Mouse (Mus musculus): ENCODE measurements around the gene Olfr549. TPM values are rescaled to one million over a fixed set of nuclear protein-coding genes. Genes with fewer than 3 reads are reported as not detected.

Olfr549 gene
- total RNA-seq (2021) = not detected

- DNase-seq = no peak
- intact Hi-C loops (cut with DNase I) = no loop called here
These were observed at the start of gene Olfr549 for GRCm38 (mm10) chr7:102549570-102549969. TSS of gene Olfr549 (plus strand) at chr7:102549870.

- no peak for DNase-seq
- intact Hi-C loops (cut with DNase I) = no loop called here
These were observed 47.7 kb upstream of the Olfr549 start for GRCm38 (mm10) chr7:102501986-102502385.

- intact Hi-C loops (cut with DNase I) = loop anchor here (5.0 kb wide), 2 partner anchors 1365 to 1435 kb away; partner anchors contain the start of gene Olfr633
- peak; percentile 75 to 86 for DNase-seq
These were observed 42.8 kb upstream of the Olfr549 start for GRCm38 (mm10) chr7:102506848-102507247.

DNA sequence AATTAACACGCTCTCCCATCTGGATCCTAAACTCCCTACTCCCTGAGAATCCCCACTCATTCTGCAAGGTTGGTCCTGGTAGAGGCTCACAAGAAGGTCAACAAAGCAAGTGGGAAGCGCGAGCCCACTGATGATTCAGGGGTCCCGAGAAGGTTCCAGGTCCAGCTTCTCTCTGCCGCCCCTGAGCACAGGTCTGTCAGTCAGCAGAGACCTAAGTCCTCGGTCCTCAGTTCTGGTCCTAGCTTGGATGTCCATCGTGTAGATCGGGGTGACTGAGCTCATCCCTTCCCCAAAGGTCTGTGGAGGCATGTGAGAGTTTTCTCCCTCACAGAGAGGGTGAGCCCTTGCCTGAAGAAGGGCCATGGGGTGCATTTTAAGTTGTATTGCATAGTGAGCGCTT lies 41.6 kb upstream of the Olfr549 start:
- intact Hi-C loops (cut with DNase I) = loop anchor here (5.0 kb wide), 2 partner anchors 1364 to 1434 kb away; partner anchors contain the start of gene Olfr633
- no peak for DNase-seq

DNA sequence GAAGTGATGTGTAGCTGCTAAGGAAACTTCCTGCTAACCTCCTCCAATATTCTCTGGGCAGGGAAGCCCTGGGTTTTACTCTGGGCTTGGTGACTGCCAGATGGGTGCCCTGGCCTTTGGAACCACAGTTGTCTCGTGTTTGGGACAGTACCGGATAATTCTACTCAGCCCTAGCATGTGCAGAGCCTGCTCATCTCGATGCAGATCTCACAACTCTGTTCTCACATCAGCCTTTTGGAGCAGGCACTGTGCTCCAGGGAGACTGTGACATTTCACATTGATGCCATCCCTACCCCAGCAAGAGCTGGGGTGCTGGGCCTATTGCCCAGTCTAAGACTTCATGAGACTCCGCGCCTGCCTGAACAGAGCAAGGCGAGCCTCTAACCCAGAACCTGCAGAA lies 41.0 kb upstream of the Olfr549 start:
- intact Hi-C loops (cut with DNase I) = loop anchor here (5.0 kb wide), 2 partner anchors 1364 to 1434 kb away; partner anchors contain the start of gene Olfr633
- no peak for DNase-seq

GRCm38 (mm10) chr7:102509726-102510125 lies 39.9 kb upstream of the Olfr549 start:
- no peak for DNase-seq

GRCm38 (mm10) chr7:102511927-102512326 lies 37.7 kb upstream of the Olfr549 start:
- intact Hi-C loops (cut with DNase I) = loop anchor here (2.0 to 5.0 kb wide), 3 partner anchors 241 to 605 kb away; no protein-coding TSS in a partner anchor
- DNase-seq = no peak

More at GRCm38 (mm10) chr7:102509726-102510125, 39.9 kb upstream of the Olfr549 start:
- intact Hi-C loops (cut with DNase I) = loop anchor here (5.0 kb wide), 3 partner anchors 608 to 1433 kb away; partner anchors contain the start of gene Olfr633

DNA sequence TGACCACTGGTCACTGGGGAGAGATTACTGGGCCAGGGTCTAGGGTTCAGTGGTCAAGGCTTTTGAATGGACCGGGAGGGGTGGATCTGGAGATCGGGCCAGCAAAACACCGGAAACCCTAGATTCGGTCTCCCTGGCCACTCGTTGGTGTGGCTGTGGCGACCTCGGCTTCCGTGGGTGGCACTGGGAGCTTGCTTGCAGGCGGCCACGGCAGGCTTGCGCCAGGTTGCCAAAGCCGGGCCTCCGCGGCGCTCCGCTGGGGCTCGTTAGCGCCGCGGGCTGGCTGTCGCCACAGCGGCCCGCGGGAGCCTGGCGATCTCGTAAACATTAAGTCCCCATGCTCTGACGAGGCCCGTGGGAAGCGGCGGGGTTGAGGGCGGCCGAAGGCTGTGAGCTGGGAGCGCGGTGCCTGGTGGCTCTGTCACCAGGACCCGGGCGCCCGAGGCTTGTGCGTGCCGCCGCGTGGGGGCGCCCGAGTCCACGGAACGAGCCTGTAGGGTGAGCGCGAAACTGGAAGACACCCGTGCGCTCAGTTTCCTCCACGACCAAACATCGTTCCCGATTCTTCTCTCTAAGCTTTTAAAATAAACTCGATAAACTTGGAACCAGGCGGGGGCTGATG lies 36.7 kb upstream of the Olfr549 start:
- intact Hi-C loops (cut with DNase I) = loop anchor here (1.0 to 5.0 kb wide), 4 partner anchors 123 to 604 kb away; no protein-coding TSS in a partner anchor
- DNase-seq = peak; percentile 88 to 94

GRCm38 (mm10) chr7:102514144-102514543 lies 35.5 kb upstream of the Olfr549 start:
- DNase-seq = no peak
- intact Hi-C loops (cut with DNase I) = loop anchor here (5.0 kb wide), 1 partner anchor 603 kb away; no protein-coding TSS in a partner anchor

DNA sequence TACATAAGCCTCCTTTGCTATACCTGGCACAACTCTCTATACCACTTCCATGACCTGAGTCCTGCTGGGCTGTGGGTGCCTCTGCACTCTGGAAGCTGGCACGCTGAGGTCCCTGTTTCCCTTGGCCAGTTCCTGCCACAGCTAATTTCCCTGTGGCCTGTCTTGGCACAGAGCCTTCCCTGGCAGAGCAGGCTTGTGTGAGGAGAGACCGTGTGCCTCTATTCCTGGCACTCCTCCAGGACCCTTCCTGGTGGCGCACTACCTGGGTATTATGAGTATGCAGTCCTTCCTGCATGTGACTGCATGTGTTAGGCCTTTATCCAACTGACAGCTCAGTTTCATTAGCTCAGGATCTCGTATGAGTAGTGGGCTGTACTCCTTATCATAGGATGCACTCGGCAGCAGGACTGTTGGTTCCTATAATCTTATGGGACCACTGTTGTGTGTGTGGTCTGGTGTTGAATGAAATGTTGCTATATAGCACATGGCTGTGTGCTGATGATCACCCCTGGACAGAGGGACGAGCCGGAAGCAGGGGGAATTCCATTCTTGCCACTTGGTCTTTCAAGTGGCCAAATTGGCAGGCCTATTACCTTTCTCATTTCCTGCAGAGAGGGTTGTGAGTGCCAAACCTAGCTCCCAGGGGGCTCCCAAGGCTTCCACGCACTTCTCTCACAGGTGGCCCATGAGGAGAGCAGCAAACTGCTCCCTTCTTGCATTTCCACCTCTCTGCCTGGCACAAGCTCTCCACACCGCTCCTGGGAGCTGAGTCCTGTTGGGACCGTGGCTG lies 33.2 kb upstream of the Olfr549 start:
- intact Hi-C loops (cut with DNase I) = no loop called here
- peak; percentile 7 to 29 for DNase-seq

DNA sequence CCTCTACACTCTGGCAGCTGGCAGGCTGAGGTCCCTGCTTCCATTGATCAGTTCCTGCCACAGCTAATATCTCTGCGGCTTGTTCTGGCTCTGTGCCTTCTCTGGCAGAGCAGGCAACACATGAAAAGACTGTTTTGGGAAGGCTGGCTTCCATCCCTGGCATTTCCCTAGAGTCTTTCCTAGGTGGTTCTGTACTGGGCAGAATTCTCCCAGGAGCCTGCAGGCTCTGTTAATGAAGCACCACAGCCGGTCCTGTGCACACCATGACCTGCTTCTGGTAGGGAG lies 32.7 kb upstream of the Olfr549 start:
- intact Hi-C loops (cut with DNase I) = no loop called here
- DNase-seq = no peak

DNA sequence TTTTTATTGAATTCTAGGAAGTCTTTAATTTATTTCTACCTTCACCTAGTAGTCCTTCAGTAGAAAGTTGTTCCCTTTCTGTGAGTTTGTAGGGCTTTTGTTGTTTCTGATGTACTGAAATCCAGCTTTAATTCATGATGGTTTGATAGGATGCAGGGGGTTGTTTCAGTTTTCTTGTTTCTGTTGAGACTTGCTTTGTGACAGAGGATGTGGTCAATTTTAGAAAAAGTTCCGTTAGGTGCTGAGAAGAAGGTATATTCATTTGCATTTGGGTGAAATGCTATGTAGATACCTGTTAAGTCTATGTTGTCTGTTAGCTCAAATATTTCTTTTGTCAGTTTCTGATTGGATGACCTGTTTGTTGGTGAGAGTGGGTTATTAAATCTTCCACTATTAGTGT lies 20.6 kb upstream of the Olfr549 start:
- DNase-seq = no peak
- intact Hi-C loops (cut with DNase I) = no loop called here

DNA sequence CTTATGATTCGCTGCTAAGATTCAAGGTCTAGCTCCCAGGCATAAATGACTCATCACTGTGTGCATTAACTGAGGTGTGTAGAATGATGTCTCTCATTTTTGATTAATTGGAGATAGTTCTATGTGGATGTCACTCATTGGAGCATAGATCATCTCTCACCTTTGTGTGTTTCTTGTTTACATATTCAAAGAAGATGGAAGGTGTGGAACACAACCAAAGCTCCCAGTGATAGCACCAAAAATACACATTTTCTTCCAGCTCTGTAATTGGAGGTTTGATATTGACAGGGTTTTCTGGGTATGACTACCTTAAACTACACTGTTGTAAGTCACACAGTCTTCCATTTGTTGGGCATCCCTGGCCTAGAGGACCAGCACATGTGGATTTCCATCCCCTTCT lies 15.2 kb upstream of the Olfr549 start, which contains the start of gene Olfr547:
TSS of gene Olfr547 (plus strand) at position 301 of the 400 bp plus-strand sequence.
- intact Hi-C loops (cut with DNase I) = no loop called here
- no peak for DNase-seq

GRCm38 (mm10) chr7:102540596-102540995 lies 9.1 kb upstream of the Olfr549 start, which contains the start of gene Olfr548-ps1:
TSS of gene Olfr548-ps1 (plus strand) at chr7:102540896.
- DNase-seq = no peak
- intact Hi-C loops (cut with DNase I) = no loop called here

GRCm38 (mm10) chr7:102541251-102541650 lies 8.4 kb upstream of the Olfr549 start:
- intact Hi-C loops (cut with DNase I) = no loop called here
- DNase-seq = no peak

DNA sequence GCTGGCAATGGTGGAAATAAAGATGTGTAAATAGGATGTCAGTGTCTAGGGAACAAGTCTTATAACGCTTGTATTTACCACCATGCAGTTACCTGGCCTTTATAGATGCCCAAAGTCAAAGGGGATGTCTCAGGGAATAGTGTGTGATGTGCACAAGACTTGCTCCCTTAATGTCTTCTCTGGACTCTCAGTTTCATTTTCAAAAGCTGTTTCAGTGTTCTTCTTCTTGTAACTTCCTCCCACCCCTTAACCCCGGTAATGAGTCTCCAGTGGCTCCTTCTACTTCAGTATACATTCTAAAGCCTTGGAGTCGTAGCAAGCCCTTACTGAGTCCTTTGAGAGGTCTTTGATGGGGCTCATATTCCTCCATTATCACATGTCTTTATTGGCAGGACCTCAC lies 3.6 kb downstream of the Olfr549 start:
- DNase-seq = no peak
- intact Hi-C loops (cut with DNase I) = no loop called here

DNA sequence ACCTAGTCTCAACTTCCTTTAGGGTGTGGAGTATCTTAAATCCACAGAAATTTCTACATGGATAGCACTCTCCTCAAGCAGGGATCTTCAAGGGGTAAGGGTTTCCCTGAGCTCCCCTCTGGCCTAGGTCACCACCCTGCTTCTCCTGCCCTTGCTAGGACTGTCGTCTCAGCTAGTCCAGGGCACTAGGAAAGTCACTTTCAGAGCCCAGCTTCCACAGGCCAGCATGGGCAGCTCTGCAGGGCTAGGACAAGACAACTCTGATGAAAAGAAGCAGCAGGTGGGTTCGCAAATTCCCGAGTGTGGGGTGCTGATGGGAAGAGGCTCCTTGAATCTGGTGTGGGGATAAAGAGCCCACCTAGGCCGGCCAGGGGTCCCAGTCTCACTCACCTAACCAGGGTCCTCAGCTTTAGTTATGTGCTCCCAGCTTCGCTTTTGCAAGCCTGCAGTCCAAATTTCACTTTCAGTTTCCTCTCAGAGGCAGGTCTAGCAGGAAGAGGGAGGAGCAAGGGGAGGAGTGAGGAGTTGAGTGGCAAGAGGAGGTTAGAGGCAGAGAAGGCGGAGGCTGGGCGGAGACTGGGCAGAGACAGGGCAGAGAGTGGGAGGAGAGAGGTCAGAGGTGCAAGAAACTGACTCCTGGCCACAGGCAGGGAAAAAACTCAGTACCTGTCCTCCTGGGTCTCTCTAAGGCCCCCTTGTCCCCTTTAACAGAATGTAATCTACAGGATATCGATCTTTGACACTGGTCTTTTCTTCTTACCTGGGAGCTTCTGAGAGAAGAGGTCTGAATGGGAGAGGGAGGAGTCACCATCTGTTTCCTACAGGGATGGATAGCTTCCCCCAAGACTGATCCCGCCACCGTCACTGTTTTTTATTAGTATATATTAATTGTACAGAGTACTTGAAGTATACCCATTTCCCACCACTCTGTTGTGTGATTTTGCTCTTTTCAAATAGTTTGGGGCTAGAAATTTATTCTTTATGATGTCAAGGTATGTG lies 15.6 kb downstream of the Olfr549 start, which contains the start of gene Trim21:
TSS of gene Trim21 (minus strand) at position 488 of the 999 bp plus-strand sequence.
- peak; percentile 88 to 91 for DNase-seq
- intact Hi-C loops (cut with DNase I) = no loop called here

DNA sequence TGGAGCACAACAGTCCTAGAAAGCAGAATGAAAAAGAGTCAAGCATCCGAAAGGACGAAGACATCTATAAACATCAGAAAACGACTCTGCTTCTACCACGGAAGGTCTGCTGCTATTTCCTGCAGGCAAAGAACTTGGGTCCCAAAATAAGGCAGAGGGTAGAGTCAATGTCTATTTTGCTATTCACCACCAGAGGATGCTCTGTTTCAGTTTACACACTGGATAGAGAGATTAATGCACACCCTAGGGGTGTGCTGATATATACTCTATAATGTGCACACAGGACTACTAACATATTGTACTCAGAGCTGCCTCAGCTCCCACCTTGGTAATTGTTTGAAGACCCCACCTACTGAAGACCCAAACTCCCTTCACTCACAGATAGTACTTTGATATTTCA lies 16.5 kb downstream of the Olfr549 start:
- intact Hi-C loops (cut with DNase I) = no loop called here
- no peak for DNase-seq

- intact Hi-C loops (cut with DNase I) = no loop called here
These were observed 21.5 kb downstream of the Olfr549 start, which contains the start of gene Olfr550 for GRCm38 (mm10) chr7:102571142-102571541. TSS of gene Olfr550 (plus strand) at chr7:102571442.

DNA sequence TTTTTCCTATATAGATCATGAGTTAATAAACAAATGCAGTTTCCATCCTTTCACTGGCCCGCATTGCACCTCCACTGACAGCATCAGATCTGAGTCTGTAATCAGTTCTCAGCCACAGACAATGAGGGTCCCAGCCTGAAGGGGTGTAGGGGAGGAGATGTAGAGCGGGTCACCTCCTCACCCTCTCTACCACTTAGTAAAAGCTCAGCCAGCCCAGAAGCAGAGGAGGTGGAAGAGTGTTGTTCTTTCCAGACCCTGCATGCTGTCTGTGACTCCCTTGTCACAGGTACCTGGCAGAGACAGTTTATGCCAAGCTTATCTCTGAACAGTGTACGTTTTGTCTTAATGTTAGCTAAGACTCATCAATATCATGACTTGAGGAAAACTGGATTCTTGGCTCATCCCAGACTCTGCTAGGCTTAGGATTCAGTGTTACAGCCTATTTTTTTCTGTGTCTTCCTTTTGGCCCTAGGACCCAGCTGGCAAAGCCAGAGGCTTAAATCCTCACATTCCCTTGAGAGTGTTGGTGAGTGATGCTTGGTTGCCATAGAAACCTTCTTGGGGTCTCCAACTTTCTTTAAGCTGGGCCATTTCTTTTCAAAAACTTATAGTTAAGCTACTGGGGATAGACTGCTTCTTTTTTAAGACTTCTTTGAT lies 23.6 kb downstream of the Olfr549 start:
- no peak for DNase-seq
- intact Hi-C loops (cut with DNase I) = no loop called here

More at GRCm38 (mm10) chr7:102571142-102571541, 21.5 kb downstream of the Olfr549 start, which contains the start of gene Olfr550:
- no peak for DNase-seq
